Mouse (Mus musculus) frontal cortex, adult 2 months (tissue): ENCODE results near the gene Cacna1b. TPM values are rescaled to one million over a fixed set of nuclear protein-coding genes. Genes with fewer than 3 reads are reported as not detected.

Source experiments
- DNase-seq, 2 experiments: peaks; one replicate each; pipeline ENCODE4 v3.0.0; 2022; ENCODE audit warnings: low spot score in 1 of 2; ENCODE audit errors: extremely low spot score in 1 of 2
- polyA plus RNA-seq: library from polyadenylated mRNA; depleted of rRNA; stranded (reverse); fragments of >200 nt; gene quantifications from 2 replicates; pipeline ENCODE4 v1.2.3, GENCODE M21; 2012; rRNA removed

Gene Cacna1b
- polyA plus RNA-seq, 1 experiment, result 70.7 TPM

DNA sequence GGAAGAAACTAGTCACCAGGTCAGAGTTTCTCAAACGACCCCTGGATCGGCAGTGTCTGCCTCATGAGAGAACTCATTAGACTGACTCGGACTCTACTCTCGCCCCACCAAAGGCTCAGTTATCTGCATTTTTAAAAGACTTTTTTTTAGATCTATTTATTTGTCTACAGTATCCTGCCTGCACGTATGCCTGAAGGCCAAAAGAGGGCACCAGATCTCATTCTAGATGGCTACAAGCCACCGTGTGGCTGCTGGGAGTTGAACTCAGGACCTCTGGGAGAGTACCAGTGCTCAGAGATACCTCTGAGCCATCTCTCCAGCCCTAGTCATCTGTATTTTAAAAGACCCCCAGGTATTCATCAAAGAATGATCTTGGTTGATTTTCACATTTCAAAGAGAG is 201.0 kb downstream of the Cacna1b start:
- DNase-seq, result no peak

- DNase-seq, result no peak
These were observed 202.8 kb downstream of the Cacna1b start for GRCm38 (mm10) chr2:24560201-24560600.

DNA sequence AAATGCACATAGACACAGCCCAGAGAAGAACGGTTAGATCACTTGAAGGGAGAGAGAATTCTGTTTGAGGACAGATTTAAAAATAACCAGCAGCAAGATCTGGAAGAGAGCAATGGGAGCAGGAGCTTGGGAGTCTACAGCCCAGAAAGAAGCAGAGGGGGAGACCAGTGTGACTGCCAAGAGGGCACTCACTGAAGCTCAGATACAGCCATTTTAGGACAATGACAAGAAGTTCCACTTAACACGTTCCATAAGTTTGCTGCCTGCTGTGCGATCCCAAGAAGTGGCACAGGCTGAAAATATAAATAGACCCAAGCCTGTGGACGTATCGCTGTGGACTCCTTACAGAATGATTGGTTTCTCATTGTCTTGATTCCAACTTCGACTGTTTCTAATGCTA is 206.6 kb downstream of the Cacna1b start:
- no peak for DNase-seq

DNA sequence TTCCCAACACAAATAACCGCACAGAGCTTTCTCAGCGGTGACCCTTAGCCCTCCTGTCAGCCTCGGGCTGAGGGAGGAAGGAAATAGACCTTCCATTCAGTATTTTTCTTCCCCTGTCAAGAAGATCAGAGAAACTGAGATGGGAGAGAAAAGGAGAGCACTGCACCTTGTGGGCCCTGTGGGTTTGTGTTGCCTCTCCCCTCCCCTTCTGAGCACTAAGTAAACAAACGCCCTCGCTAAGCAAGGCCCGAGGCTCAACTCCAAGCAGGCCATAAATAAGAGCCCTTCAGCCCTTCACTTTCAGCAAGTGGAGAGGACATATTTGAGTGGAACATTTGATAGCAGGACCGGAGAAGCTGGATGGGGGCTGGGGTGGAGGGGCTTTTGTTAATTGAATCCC is 209.0 kb downstream of the Cacna1b start:
- DNase-seq, result no peak

Other genes with a start within 250 kb of the Cacna1b start
- gene Ehmt1, start 156.5 kb upstream of the Cacna1b start, polyA plus RNA-seq, result 66.2 and 66.4 TPM in 2 replicates
- gene Arrdc1, start 172.1 kb upstream of the Cacna1b start, polyA plus RNA-seq, result 30.8 and 37.2 TPM in 2 replicates
- 19.4 and 22.6 TPM in 2 replicates for gene Zmynd19, start 186.6 kb upstream of the Cacna1b start, polyA plus RNA-seq
- gene Dph7, start 199.2 kb upstream of the Cacna1b start, polyA plus RNA-seq, result 36.3 and 36.4 TPM in 2 replicates
- 126 and 127 TPM in 2 replicates for gene Mrpl41, start 211.9 kb upstream of the Cacna1b start, polyA plus RNA-seq
- 17.4 and 21.3 TPM in 2 replicates for gene Pnpla7, start 212.9 kb upstream of the Cacna1b start, polyA plus RNA-seq